Mouse (Mus musculus): ENCODE data around the gene Shc2. TPM values are rescaled to one million over a fixed set of nuclear protein-coding genes. Genes with fewer than 3 reads are reported as not detected.

The Shc2 gene
- total and polyA plus RNA-seq, 2 experiments from 2014 or later: 16.9 to 54.7 TPM

GRCm38 (mm10) chr10:79652789-79653188, 15.1 kb upstream of the Shc2 start:
- TF ChIP-seq CTCF (IDR thresholded peaks at IDR 0.05; ENCODE audit: low read depth): no peak
- H3K9me3 ChIP-seq (ENCODE audit: low read length): no peaks in the 10 kb centered on the region
- no peak for ATAC-seq

GRCm38 (mm10) chr10:79649070-79649751, 11.5 kb upstream of the Shc2 start:
- no peak overlapping the region for H3K9ac ChIP-seq
- H3K4me3 ChIP-seq (ENCODE audit: low read depth, low read length): no peak overlapping the region
- H3K4me2 ChIP-seq (ENCODE audit: low read depth): no peak overlapping the region
- no peaks in the 10 kb centered on the region for H3K27me3 ChIP-seq (ENCODE audit: insufficient read depth, low read length)
- peak; percentile 96 for TF ChIP-seq CTCF (IDR thresholded peaks at IDR 0.05; ENCODE audit: low read depth)
- peak; percentile 70 for ATAC-seq
- DNase-seq: peak; percentile 88
- 0 out of 2 replicates have a peak, but pooled peaks cover 2% of the 10 kb centered on the region for H3K4me1 ChIP-seq (ENCODE audit: insufficient read depth)
- H3K36me3 ChIP-seq (ENCODE audit: insufficient read depth): no peaks in the 10 kb centered on the region
- no peak overlapping the region for H3K27ac ChIP-seq (ENCODE audit: low read depth, low read length)
- 30% methylated on average over 7 of the region's 7 CpGs for WGBS
- H3K9me3 ChIP-seq (ENCODE audit: low read length): no peaks in the 10 kb centered on the region

More at GRCm38 (mm10) chr10:79652789-79653188, 15.1 kb upstream of the Shc2 start:
- Histone ChIP-seq H3K27ac (ENCODE audit: low read depth, low read length) (no peak overlapping the region), H3K4me2 (ENCODE audit: low read depth) (no peak overlapping the region), H3K27me3 (ENCODE audit: insufficient read depth, low read length) (no peaks in the 10 kb centered on the region), H3K4me3 (ENCODE audit: low read depth, low read length) (no peak overlapping the region), H3K9ac (no peak overlapping the region), H3K36me3 (ENCODE audit: insufficient read depth) (no peaks in the 10 kb centered on the region), H3K4me1 (ENCODE audit: insufficient read depth) (peaks cover 19% of the 10 kb centered on the region)
- no peak for DNase-seq
- 81% methylated on average over 7 of the region's 7 CpGs for WGBS

GRCm38 (mm10) chr10:79645711-79646110, 8.0 kb upstream of the Shc2 start, which contains the start of gene Odf3l2:
TSS of gene Odf3l2 (minus strand) at chr10:79645738.
- no peaks in the 10 kb centered on the region for H3K9me3 ChIP-seq (ENCODE audit: low read length)
- WGBS: 79% methylated on average over 8 of the region's 8 CpGs
- no peak within 1 kb of the TSS for H3K4me3 ChIP-seq (ENCODE audit: low read depth, low read length)
- ATAC-seq (no peak), DNase-seq (no peak)
- no peak within 1 kb of the TSS for H3K9ac ChIP-seq
- no peak within 1 kb of the TSS for H3K4me2 ChIP-seq (ENCODE audit: low read depth)
- H3K27ac ChIP-seq (ENCODE audit: low read depth, low read length): no peak within 1 kb of the TSS
- no peaks in the 10 kb centered on the region for H3K27me3 ChIP-seq (ENCODE audit: insufficient read depth, low read length)
- no peaks in the 10 kb centered on the region for H3K36me3 ChIP-seq (ENCODE audit: insufficient read depth)
- H3K4me1 ChIP-seq (ENCODE audit: insufficient read depth): no peaks in the 10 kb centered on the region
- no peak for TF ChIP-seq CTCF (IDR thresholded peaks at IDR 0.05; ENCODE audit: low read depth)

- Histone ChIP-seq H3K4me1 (ENCODE audit: insufficient read depth) (peaks cover 16% of the 10 kb centered on the region; the same call in 1 of the 2 replicates), H3K27ac (ENCODE audit: low read depth, low read length) (no peak overlapping the region), H3K36me3 (ENCODE audit: insufficient read depth) (no peaks in the 10 kb centered on the region), H3K9me3 (ENCODE audit: low read length) (no peaks in the 10 kb centered on the region), H3K4me2 (ENCODE audit: low read depth) (peak overlapping the region; percentile 79), H3K4me3 (ENCODE audit: low read depth, low read length) (peak overlapping the region; percentile 76; the same call in 1 of the 2 replicates), H3K27me3 (ENCODE audit: insufficient read depth, low read length) (no peaks in the 10 kb centered on the region), H3K9ac (peak overlapping the region; percentile 82; the same call in 1 of the 2 replicates)
- ATAC-seq: no peak
- TF ChIP-seq CTCF (IDR thresholded peaks at IDR 0.05; ENCODE audit: low read depth): no peak
- no peak for DNase-seq
- WGBS: 5% methylated on average over 23 of the region's 23 CpGs
Observed at GRCm38 (mm10) chr10:79638486-79639204, 927 bp upstream of the Shc2 start.

- no peak for DNase-seq
- no peak for TF ChIP-seq CTCF (IDR thresholded peaks at IDR 0.05; ENCODE audit: low read depth)
- H3K36me3 ChIP-seq (ENCODE audit: insufficient read depth): no peaks in the 10 kb centered on the region
- H3K4me3 ChIP-seq (ENCODE audit: low read depth, low read length): no peak overlapping the region; the same call in 1 of the 2 replicates
- H3K9me3 ChIP-seq (ENCODE audit: low read length): no peaks in the 10 kb centered on the region
- no peak overlapping the region for H3K9ac ChIP-seq
- H3K4me1 ChIP-seq (ENCODE audit: insufficient read depth): peaks cover 16% of the 10 kb centered on the region; the same call in 1 of the 2 replicates
- no peaks in the 10 kb centered on the region for H3K27me3 ChIP-seq (ENCODE audit: insufficient read depth, low read length)
- peak overlapping the region; percentile 79 for H3K4me2 ChIP-seq (ENCODE audit: low read depth)
- peak overlapping the region; percentile 29; the same call in 1 of the 2 replicates for H3K27ac ChIP-seq (ENCODE audit: low read depth, low read length)
- no peak for ATAC-seq
- 76% methylated on average over 8 of the region's 8 CpGs for WGBS
Observed at GRCm38 (mm10) chr10:79636287-79636686, 1.4 kb downstream of the Shc2 start.

- Histone ChIP-seq H3K27me3 (ENCODE audit: insufficient read depth, low read length) (no peaks in the 10 kb centered on the region), H3K9me3 (ENCODE audit: low read length) (no peaks in the 10 kb centered on the region), H3K27ac (ENCODE audit: low read depth, low read length) (no peak overlapping the region), H3K4me1 (ENCODE audit: insufficient read depth) (peaks cover 8% of the 10 kb centered on the region; the same call in 1 of the 2 replicates), H3K36me3 (ENCODE audit: insufficient read depth) (no peaks in the 10 kb centered on the region), H3K4me3 (ENCODE audit: low read depth, low read length) (no peak overlapping the region), H3K9ac (no peak overlapping the region), H3K4me2 (ENCODE audit: low read depth) (no peak overlapping the region)
- WGBS: 86% methylated on average over 17 of the region's 17 CpGs
- ATAC-seq (no peak), DNase-seq (no peak)
- no peak for TF ChIP-seq CTCF (IDR thresholded peaks at IDR 0.05; ENCODE audit: low read depth)
Observed at GRCm38 (mm10) chr10:79633006-79633777, 4.5 kb downstream of the Shc2 start.

Data from forebrain, postnatal 0 days (tissue).